Mouse (Mus musculus): ENCODE measurements around the gene D630039A03Rik. TPM values are rescaled to one million over a fixed set of nuclear protein-coding genes. Genes with fewer than 3 reads are reported as not detected.

The D630039A03Rik gene
- polyA plus RNA-seq (2015; fragmentation: Nextera tagmentation; extraction: Ambion mirVana): 0.36 and 0.74 TPM in 2 replicates

- no peak for ATAC-seq (ENCODE audit: low FRiP score)
- H3K9ac ChIP-seq (replicated peaks): no peak within 1 kb of the TSS
- H3K4me1 ChIP-seq: peaks cover 2% of the 10 kb centered on the region; the same call in 1 of the 2 replicates
- WGBS: 22% methylated on average over 9 of the region's 9 CpGs
- no peaks in the 10 kb centered on the region for H3K36me3 ChIP-seq
- peak within 1 kb of the TSS; percentile 31 for H3K4me2 ChIP-seq
- H3K4me3 ChIP-seq (replicated peaks): no peak within 1 kb of the TSS
- no peaks in the 10 kb centered on the region for H3K27me3 ChIP-seq (replicated peaks)
- H3K9me3 ChIP-seq (replicated peaks): no peaks in the 10 kb centered on the region
- no peak within 1 kb of the TSS for H3K27ac ChIP-seq (replicated peaks)
Measured at GRCm38 (mm10) chr4:57916201-57916661, at the start of gene D630039A03Rik. TSS of gene D630039A03Rik (minus strand) at chr4:57916297.

- Histone ChIP-seq H3K4me3 (replicated peaks) (no peak overlapping the region), H3K36me3 (no peaks in the 10 kb centered on the region), H3K27ac (replicated peaks) (no peak overlapping the region), H3K4me1 (no peaks in the 10 kb centered on the region), H3K9me3 (replicated peaks) (no peaks in the 10 kb centered on the region), H3K27me3 (replicated peaks) (no peaks in the 10 kb centered on the region), H3K9ac (replicated peaks) (no peak overlapping the region), H3K4me2 (no peak overlapping the region)
- 96% methylated on average over 4 of the region's 4 CpGs for WGBS
- no peak for ATAC-seq (ENCODE audit: low FRiP score)
Measured at GRCm38 (mm10) chr4:57965516-57965915, 49.4 kb upstream of the D630039A03Rik start.

- no peak overlapping the region for H3K9ac ChIP-seq (replicated peaks)
- no peak overlapping the region for H3K4me2 ChIP-seq
- no peak overlapping the region for H3K27ac ChIP-seq (replicated peaks)
- H3K4me1 ChIP-seq: no peaks in the 10 kb centered on the region
- no peaks in the 10 kb centered on the region for H3K27me3 ChIP-seq (replicated peaks)
- WGBS: 17% methylated on average over 1 of the region's 1 CpGs
- no peaks in the 10 kb centered on the region for H3K36me3 ChIP-seq
- H3K4me3 ChIP-seq (replicated peaks): no peak overlapping the region
- no peak for ATAC-seq (ENCODE audit: low FRiP score)
- no peaks in the 10 kb centered on the region for H3K9me3 ChIP-seq (replicated peaks)
Measured at GRCm38 (mm10) chr4:57964143-57964542, 48.0 kb upstream of the D630039A03Rik start.

- H3K4me2 ChIP-seq: no peak overlapping the region
- H3K9me3 ChIP-seq (replicated peaks): no peaks in the 10 kb centered on the region
- WGBS: 83% methylated on average over 8 of the region's 8 CpGs
- 0 out of 2 replicates have a peak, but pooled peaks cover 7% of the 10 kb centered on the region for H3K27me3 ChIP-seq (replicated peaks)
- no peaks in the 10 kb centered on the region for H3K36me3 ChIP-seq
- no peak overlapping the region for H3K9ac ChIP-seq (replicated peaks)
- no peak overlapping the region for H3K27ac ChIP-seq (replicated peaks)
- ATAC-seq (ENCODE audit: low FRiP score): no peak
- H3K4me3 ChIP-seq (replicated peaks): no peak overlapping the region
- H3K4me1 ChIP-seq: peaks cover 27% of the 10 kb centered on the region
Measured at GRCm38 (mm10) chr4:57959056-57959455, 43.0 kb upstream of the D630039A03Rik start.

- 70% methylated on average over 9 of the region's 9 CpGs for WGBS
Measured at GRCm38 (mm10) chr4:57958098-57958497, 42.0 kb upstream of the D630039A03Rik start.

GRCm38 (mm10) chr4:57957200-57958085 is 41.3 kb upstream of the D630039A03Rik start:
- no peak for ATAC-seq (ENCODE audit: low FRiP score)
- peak overlapping the region; percentile 47; the same call in 1 of the 2 replicates for H3K9ac ChIP-seq (replicated peaks)

More at GRCm38 (mm10) chr4:57958098-57958497, 42.0 kb upstream of the D630039A03Rik start:
- Histone ChIP-seq H3K36me3 (no peaks in the 10 kb centered on the region), H3K4me3 (replicated peaks) (no peak overlapping the region), H3K27me3 (replicated peaks) (0 out of 2 replicates have a peak, but pooled peaks cover 7% of the 10 kb centered on the region), H3K4me2 (no peak overlapping the region), H3K9ac (replicated peaks) (no peak overlapping the region), H3K4me1 (peaks cover 33% of the 10 kb centered on the region), H3K9me3 (replicated peaks) (no peaks in the 10 kb centered on the region), H3K27ac (replicated peaks) (no peak overlapping the region)
- no peak for ATAC-seq (ENCODE audit: low FRiP score)

GRCm38 (mm10) chr4:57956029-57956960 is 40.2 kb upstream of the D630039A03Rik start, which contains the start of gene Txn1:
TSS of gene Txn1 (minus strand) at chr4:57956411.
- H3K9me3 ChIP-seq (replicated peaks): no peaks in the 10 kb centered on the region
- H3K27me3 ChIP-seq (replicated peaks): 0 out of 2 replicates have a peak, but pooled peaks cover 7% of the 10 kb centered on the region
- H3K9ac ChIP-seq (replicated peaks): peak within 1 kb of the TSS; percentile 74
- H3K27ac ChIP-seq (replicated peaks): peak within 1 kb of the TSS; percentile 85
- peaks cover 33% of the 10 kb centered on the region for H3K4me1 ChIP-seq
- whole genome bisulfite sequencing: under 1% methylated on average over 70 of the region's 71 CpGs
- peaks cover 6% of the 10 kb centered on the region for H3K36me3 ChIP-seq
- H3K4me2 ChIP-seq: peak within 1 kb of the TSS; percentile 83
- ATAC-seq (ENCODE audit: low FRiP score): peak; percentile 97
- H3K4me3 ChIP-seq (replicated peaks): peak within 1 kb of the TSS; percentile 65

More at GRCm38 (mm10) chr4:57957200-57958085, 41.3 kb upstream of the D630039A03Rik start:
- Histone ChIP-seq H3K4me1 (peaks cover 33% of the 10 kb centered on the region), H3K4me3 (replicated peaks) (peak overlapping the region; percentile 65), H3K4me2 (peak overlapping the region; percentile 83), H3K9me3 (replicated peaks) (no peaks in the 10 kb centered on the region), H3K27me3 (replicated peaks) (0 out of 2 replicates have a peak, but pooled peaks cover 7% of the 10 kb centered on the region), H3K27ac (replicated peaks) (peak overlapping the region; percentile 85), H3K36me3 (no peaks in the 10 kb centered on the region)
- 45% methylated on average over 11 of the region's 11 CpGs for WGBS

GRCm38 (mm10) chr4:57955544-57955958 is 39.5 kb upstream of the D630039A03Rik start:
- Histone ChIP-seq H3K27me3 (replicated peaks) (0 out of 2 replicates have a peak, but pooled peaks cover 7% of the 10 kb centered on the region), H3K4me2 (peak overlapping the region; percentile 83), H3K9ac (replicated peaks) (peak overlapping the region; percentile 74), H3K4me3 (replicated peaks) (peak overlapping the region; percentile 65), H3K9me3 (replicated peaks) (no peaks in the 10 kb centered on the region), H3K4me1 (peaks cover 33% of the 10 kb centered on the region), H3K27ac (replicated peaks) (peak overlapping the region; percentile 85), H3K36me3 (peaks cover 13% of the 10 kb centered on the region)
- peak; percentile 43 for ATAC-seq (ENCODE audit: low FRiP score)
- under 1% methylated on average over 25 of the region's 25 CpGs for WGBS

- Histone ChIP-seq H3K4me2 (peak overlapping the region; percentile 83), H3K27ac (replicated peaks) (0 out of 2 replicates have a peak overlapping the region, but pooled peaks have one; percentile 85), H3K36me3 (peaks cover 18% of the 10 kb centered on the region), H3K4me1 (peaks cover 33% of the 10 kb centered on the region), H3K9ac (replicated peaks) (peak overlapping the region; percentile 74), H3K4me3 (replicated peaks) (peak overlapping the region; percentile 65), H3K27me3 (replicated peaks) (0 out of 2 replicates have a peak, but pooled peaks cover 7% of the 10 kb centered on the region), H3K9me3 (replicated peaks) (no peaks in the 10 kb centered on the region)
- 76% methylated on average over 8 of the region's 8 CpGs for WGBS
- no peak for ATAC-seq (ENCODE audit: low FRiP score)
Measured at GRCm38 (mm10) chr4:57954991-57955390, 38.9 kb upstream of the D630039A03Rik start.

- ATAC-seq (ENCODE audit: low FRiP score): no peak
- Histone ChIP-seq H3K27ac (replicated peaks) (no peak overlapping the region), H3K4me1 (peaks cover 33% of the 10 kb centered on the region), H3K4me3 (replicated peaks) (peak overlapping the region; percentile 65), H3K4me2 (peak overlapping the region; percentile 83), H3K27me3 (replicated peaks) (0 out of 2 replicates have a peak, but pooled peaks cover 7% of the 10 kb centered on the region), H3K9ac (replicated peaks) (0 out of 2 replicates have a peak overlapping the region, but pooled peaks have one; percentile 74), H3K36me3 (peaks cover 22% of the 10 kb centered on the region), H3K9me3 (replicated peaks) (no peaks in the 10 kb centered on the region)
- WGBS: 77% methylated on average over 6 of the region's 6 CpGs
Measured at GRCm38 (mm10) chr4:57954580-57954979, 38.5 kb upstream of the D630039A03Rik start.

- 95% methylated on average over 7 of the region's 7 CpGs for WGBS
- no peaks in the 10 kb centered on the region for H3K9me3 ChIP-seq (replicated peaks)
- no peak overlapping the region for H3K4me3 ChIP-seq (replicated peaks)
- peak overlapping the region; percentile 83 for H3K4me2 ChIP-seq
- no peak for ATAC-seq (ENCODE audit: low FRiP score)
- 0 out of 2 replicates have a peak, but pooled peaks cover 4% of the 10 kb centered on the region for H3K27me3 ChIP-seq (replicated peaks)
- peaks cover 29% of the 10 kb centered on the region for H3K36me3 ChIP-seq
- H3K9ac ChIP-seq (replicated peaks): no peak overlapping the region
- peaks cover 33% of the 10 kb centered on the region for H3K4me1 ChIP-seq
- H3K27ac ChIP-seq (replicated peaks): no peak overlapping the region
Measured at GRCm38 (mm10) chr4:57953796-57954195, 37.7 kb upstream of the D630039A03Rik start.

Data from neural tube, embryonic 15.5 days (tissue).